Mouse (Mus musculus) heart, embryonic 12.5 days (tissue): ENCODE measurements around the gene Uox. TPM values are rescaled to one million over a fixed set of nuclear protein-coding genes. Genes with fewer than 3 reads are reported as not detected.

Experiments
- ATAC-seq: fragments of 200-750 bp; cut with Nextera tagmentation; 2 replicates; pipeline ENCODE4 v1.8.0; 2017; ENCODE audit warnings: moderate TSS enrichment, moderate library complexity; ENCODE audit not compliant: insufficient number of reproducible peaks, low FRiP score
- H3K27ac ChIP-seq: fragments of 300-500 bp; sonication (generic); 2 replicates; pipeline ENCODE4 v1.5.1; 2016; ENCODE audit warnings: mild to moderate bottlenecking, moderate library complexity; ENCODE audit not compliant: poor library complexity, severe bottlenecking
- H3K27me3 ChIP-seq: fragments of 300-500 bp; sonication (generic); replicated peaks from 2 replicates; pipeline ENCODE4 v1.6.1; 2016; ENCODE audit warnings: mild to moderate bottlenecking, moderate library complexity
- H3K36me3 ChIP-seq: fragments of 300-500 bp; sonication (generic); 2 replicates; pipeline ENCODE4 v1.6.1; 2016; ENCODE audit warnings: mild to moderate bottlenecking, moderate library complexity
- H3K4me1 ChIP-seq: fragments of 300-500 bp; sonication (generic); replicated peaks from 2 replicates; pipeline ENCODE4 v1.6.1; 2016; ENCODE audit warnings: mild to moderate bottlenecking
- H3K4me2 ChIP-seq: fragments of 300-500 bp; sonication (generic); 2 replicates; pipeline ENCODE4 v1.6.1; 2016; ENCODE audit warnings: mild to moderate bottlenecking, moderate library complexity
- H3K4me3 ChIP-seq: fragments of 300-500 bp; sonication (generic); 2 replicates; pipeline ENCODE4 v1.5.1; 2016; ENCODE audit warnings: mild to moderate bottlenecking
- H3K9ac ChIP-seq: fragments of 300-500 bp; sonication (generic); 2 replicates; pipeline ENCODE4 v1.6.1; 2016; ENCODE audit warnings: mild to moderate bottlenecking, moderate library complexity
- H3K9me3 ChIP-seq: fragments of 300-500 bp; sonication (generic); replicated peaks from 2 replicates; pipeline ENCODE4 v1.6.1; 2016; ENCODE audit warnings: mild to moderate bottlenecking, moderate library complexity
- WGBS: fragments of 180-500 bp; shearing (Covaris S2); methylation state at CpG from one replicate; pipeline ENCODE4 v1.1.7; 2016; 5-methylcytosine and 5-hydroxymethylcytosine counted together
- polyA plus RNA-seq: library from polyadenylated mRNA; unstranded; fragments of >200 nt; fragmentation: Nextera tagmentation; extraction: Ambion mirVana; gene quantifications from 2 replicates; pipeline ENCODE4 v1.2.1, GENCODE M21; 2016

The Uox gene
- polyA plus RNA-seq = 0.08 TPM in 1 of 2 replicates, not detected in the other

DNA sequence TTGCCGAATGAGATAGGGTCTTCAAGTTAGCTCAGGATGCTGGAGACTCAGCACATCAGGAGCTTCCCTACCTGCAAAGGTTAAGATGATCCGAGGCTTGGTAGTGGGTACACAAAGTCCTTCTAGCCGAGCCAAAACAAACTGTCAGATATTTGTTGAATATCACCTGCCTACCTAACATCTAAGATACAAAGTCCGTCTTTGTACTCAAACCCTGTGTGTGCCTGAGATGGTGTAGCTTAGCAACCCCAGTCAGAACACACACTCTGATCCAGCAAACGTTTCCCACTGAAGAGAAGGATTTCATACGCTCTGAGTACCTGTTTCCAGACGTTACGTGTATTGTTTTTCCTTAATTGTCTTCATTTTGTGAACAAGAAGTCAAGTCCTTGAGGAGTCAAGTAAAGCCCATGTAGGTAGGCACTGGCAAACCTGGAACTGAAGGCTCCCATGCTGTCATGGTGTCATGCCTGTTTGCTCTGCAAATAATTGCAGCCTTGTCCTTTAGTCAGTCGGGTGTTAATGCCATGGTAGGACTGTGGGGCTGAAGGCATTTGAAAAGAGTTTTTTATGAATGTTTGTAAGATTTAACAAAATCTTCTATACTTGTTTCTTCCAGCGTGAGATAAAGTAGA is at the start of gene Uox:
Uox (plus strand) TSS at position 279 of the 635 bp plus-strand sequence.
- Histone ChIP-seq H3K9ac (no peak within 1 kb of the TSS), H3K36me3 (no peaks in the 10 kb centered on the region), H3K9me3 (no peaks in the 10 kb centered on the region), H3K27ac (no peak within 1 kb of the TSS), H3K4me1 (0 out of 2 replicates have a peak, but pooled peaks cover 5% of the 10 kb centered on the region), H3K4me3 (no peak within 1 kb of the TSS), H3K4me2 (no peak within 1 kb of the TSS), H3K27me3 (no peaks in the 10 kb centered on the region)
- WGBS = 82% methylated on average over 10 of the region's 10 CpGs
- ATAC-seq = no peak

DNA sequence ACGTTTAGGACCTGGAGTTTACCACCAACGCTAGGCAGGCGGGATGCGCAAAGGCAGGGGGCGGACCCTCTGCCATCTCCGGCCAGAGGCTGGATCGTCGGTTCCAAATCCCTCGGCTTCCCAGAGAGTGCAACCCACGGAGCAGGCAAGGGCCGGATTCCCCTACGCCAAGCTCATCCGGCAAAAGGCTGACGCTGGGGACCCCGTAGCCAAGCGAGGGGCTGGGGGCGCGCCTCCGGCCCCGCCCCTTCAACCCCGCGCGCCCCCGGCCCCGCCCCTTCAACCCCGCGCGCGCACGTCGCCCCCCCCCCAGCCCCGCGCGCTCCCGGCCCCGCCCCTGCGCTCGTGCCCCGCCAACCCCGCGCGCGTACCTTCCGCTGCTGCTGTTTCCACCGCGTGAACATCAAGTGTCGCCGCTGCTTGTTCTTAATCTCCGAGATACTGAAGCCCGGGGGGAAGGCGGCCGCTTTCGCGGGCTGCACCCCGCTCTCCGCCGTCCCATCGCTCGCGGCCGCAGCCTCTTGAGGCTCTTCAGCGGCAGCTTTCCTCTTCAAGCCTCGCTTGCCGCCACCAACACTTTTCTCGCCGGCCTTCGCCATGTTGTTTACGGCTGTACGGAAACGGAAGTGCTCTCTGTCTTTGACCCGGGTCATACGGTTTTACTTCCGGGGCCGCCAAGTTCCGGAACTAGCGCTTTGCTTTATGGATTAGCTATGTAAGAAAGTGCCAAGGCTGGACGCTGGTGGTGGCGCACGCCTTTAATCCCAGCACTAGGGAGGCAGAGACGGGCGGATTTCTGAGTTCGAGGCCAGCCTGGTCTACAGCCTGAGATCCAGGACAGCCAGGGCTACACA is 49.2 kb upstream of the Uox start, which contains the start of gene Rpf1:
Rpf1 (minus strand) TSS at position 632 of the 854 bp plus-strand sequence.
- peaks cover 17% of the 10 kb centered on the region for H3K36me3 ChIP-seq
- peak; percentile 96 for ATAC-seq
- under 1% methylated on average over 65 of the region's 82 CpGs for WGBS

DNA sequence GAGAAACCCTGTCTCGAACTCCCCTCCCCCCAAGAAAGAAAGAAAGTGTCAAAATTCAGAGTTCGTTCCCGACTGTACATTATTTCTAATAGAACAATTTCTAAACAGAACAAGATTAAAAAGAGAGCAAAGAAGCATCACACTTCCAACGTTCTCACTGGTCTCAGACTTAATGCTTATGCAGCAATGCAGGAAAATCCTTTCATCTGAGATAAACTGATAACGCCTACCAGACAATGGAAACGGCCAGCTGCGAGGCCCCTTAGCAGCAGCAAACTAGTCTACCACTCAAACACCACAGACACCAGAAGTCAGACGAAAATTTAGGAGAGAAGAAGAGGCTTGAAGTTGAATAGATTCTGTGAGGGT is 48.6 kb upstream of the Uox start:
- H3K27ac ChIP-seq = peak overlapping the region; percentile 98
- H3K9me3 ChIP-seq = no peaks in the 10 kb centered on the region
- peak overlapping the region; percentile 92 for H3K4me3 ChIP-seq
- WGBS = 6% methylated on average over 8 of the region's 8 CpGs
- peak overlapping the region; percentile 81 for H3K4me2 ChIP-seq
- H3K27me3 ChIP-seq = no peaks in the 10 kb centered on the region
- no peaks in the 10 kb centered on the region; the same call in 1 of the 2 replicates for H3K4me1 ChIP-seq
- no peak for ATAC-seq
- H3K36me3 ChIP-seq = peaks cover 17% of the 10 kb centered on the region
- peak overlapping the region; percentile 86 for H3K9ac ChIP-seq

More for the DNA sequence above, 49.2 kb upstream of the Uox start, which contains the start of gene Rpf1:
- Histone ChIP-seq H3K4me3 (peak within 1 kb of the TSS; percentile 92), H3K4me2 (peak within 1 kb of the TSS; percentile 81), H3K27ac (peak within 1 kb of the TSS; percentile 98), H3K9me3 (no peaks in the 10 kb centered on the region), H3K9ac (peak within 1 kb of the TSS; percentile 86), H3K27me3 (no peaks in the 10 kb centered on the region), H3K4me1 (no peaks in the 10 kb centered on the region; the same call in 1 of the 2 replicates)

DNA sequence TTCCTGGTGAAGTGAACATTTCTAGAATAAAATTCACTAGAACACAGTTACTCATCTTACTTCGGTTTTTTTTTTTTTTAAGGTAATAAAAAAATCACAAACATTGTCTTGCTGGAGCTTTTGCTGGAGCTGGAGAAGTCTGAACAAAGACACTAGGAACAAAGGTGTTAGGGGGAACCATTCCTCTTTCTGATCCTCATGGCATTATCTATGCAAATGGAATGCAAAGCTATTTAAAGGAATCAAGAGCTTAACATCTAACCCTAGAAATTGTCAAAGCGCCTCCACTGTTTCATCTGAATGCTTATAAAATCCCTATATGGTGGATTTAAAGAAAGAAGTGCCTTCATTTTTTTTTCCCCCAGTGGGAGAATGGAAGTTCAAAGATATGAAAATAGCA is 41.9 kb upstream of the Uox start:
- H3K9ac ChIP-seq = no peak overlapping the region
- no peak for ATAC-seq
- no peaks in the 10 kb centered on the region for H3K9me3 ChIP-seq
- H3K4me2 ChIP-seq = no peak overlapping the region
- no peak overlapping the region for H3K27ac ChIP-seq
- H3K4me3 ChIP-seq = no peak overlapping the region
- H3K4me1 ChIP-seq = no peaks in the 10 kb centered on the region
- H3K36me3 ChIP-seq = no peaks in the 10 kb centered on the region
- 35% methylated on average over 2 of the region's 2 CpGs for WGBS
- H3K27me3 ChIP-seq = 0 out of 2 replicates have a peak, but pooled peaks cover 4% of the 10 kb centered on the region

DNA sequence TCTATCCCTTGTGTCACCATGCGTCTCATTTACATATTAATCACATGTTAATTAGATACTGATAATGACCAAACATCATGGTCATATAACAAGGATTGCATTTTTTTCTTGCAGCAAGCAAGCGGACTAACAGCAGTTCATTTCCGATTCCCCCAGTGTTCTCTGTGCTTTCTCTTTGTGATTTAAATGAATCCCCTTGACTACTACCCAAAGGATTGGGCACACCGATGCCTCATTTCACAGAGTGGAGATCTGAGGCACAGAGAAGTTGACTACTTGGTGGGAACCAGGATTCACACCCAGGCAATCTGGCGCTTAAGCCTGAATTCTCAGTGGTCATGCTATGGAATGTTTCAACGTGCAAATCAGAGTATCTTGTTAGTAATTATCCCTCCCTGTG is 35.2 kb upstream of the Uox start:
- H3K36me3 ChIP-seq = no peaks in the 10 kb centered on the region
- WGBS = 62% methylated on average over 6 of the region's 6 CpGs

DNA sequence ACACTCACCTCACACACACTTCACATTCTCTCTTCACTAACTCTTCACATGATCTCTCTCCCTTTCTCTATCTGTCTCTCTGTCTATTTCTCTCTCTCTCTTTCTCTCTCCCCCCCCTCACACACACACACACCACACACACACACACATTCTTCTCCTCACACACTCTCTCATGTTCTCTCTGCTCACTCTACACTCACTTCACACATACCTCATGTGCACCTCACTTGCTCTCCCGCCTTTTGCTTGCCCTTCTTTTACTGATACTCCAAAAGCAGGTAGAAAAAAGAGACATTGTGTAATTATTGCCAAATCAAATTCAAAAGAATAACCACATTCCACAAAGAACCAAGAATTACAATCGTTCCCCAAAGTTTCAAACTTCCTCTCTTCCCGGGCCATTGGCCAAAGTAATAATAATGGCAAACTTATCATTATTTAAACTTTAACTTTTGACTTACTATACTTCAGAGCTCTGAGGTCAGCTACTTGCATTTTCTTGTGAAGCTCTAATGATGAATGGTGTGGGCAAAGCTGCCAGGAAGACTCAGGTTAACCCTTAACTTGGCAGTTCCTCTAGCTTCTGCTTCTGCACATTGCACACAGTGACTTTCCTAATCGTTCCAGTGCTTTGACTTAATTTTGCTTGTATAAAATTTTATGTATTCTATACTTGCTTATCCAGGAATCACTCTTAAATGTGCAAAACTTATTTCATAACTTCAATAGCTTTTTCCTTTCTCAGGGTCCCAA is 29.5 kb upstream of the Uox start:
- H3K9me3 ChIP-seq = no peaks in the 10 kb centered on the region
- 71% methylated on average over 4 of the region's 4 CpGs for WGBS
- no peak overlapping the region for H3K27ac ChIP-seq
- H3K4me1 ChIP-seq = no peaks in the 10 kb centered on the region
- no peak overlapping the region for H3K4me2 ChIP-seq
- H3K36me3 ChIP-seq = no peaks in the 10 kb centered on the region
- H3K4me3 ChIP-seq = no peak overlapping the region
- H3K9ac ChIP-seq = no peak overlapping the region
- H3K27me3 ChIP-seq = no peaks in the 10 kb centered on the region
- no peak for ATAC-seq

More for the DNA sequence above, 35.2 kb upstream of the Uox start:
- ATAC-seq = no peak
- H3K4me3 ChIP-seq = no peak overlapping the region
- H3K9ac ChIP-seq = no peak overlapping the region
- no peak overlapping the region for H3K4me2 ChIP-seq
- H3K9me3 ChIP-seq = no peaks in the 10 kb centered on the region
- no peaks in the 10 kb centered on the region for H3K4me1 ChIP-seq
- no peak overlapping the region for H3K27ac ChIP-seq
- H3K27me3 ChIP-seq = no peaks in the 10 kb centered on the region

DNA sequence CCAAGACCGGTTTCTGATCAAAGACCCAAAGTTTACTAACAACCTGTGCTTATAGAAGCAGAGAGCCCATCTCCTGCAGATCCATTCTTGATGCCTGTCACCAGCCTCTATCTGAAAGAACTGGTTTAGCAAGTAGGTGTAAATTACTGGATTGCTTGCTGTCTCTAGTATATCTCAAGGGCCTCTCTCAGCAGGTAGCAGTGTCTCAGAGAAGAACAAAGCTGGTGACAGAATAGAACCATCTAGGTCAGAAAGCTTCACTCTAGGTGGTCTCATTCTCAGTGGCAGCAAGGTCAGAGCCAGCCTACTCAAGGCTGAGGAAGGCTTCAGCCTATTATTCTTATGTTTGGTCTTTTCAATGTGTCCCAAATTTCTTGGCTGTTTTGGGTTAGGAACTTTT is 26.6 kb upstream of the Uox start:
- no peak for ATAC-seq
- H3K9me3 ChIP-seq = no peaks in the 10 kb centered on the region
- no peaks in the 10 kb centered on the region for H3K36me3 ChIP-seq
- 29% methylated on average over 1 of the region's 1 CpGs for WGBS
- H3K27me3 ChIP-seq = no peaks in the 10 kb centered on the region
- H3K9ac ChIP-seq = no peak overlapping the region
- H3K4me1 ChIP-seq = no peaks in the 10 kb centered on the region
- H3K4me3 ChIP-seq = no peak overlapping the region
- H3K4me2 ChIP-seq = no peak overlapping the region
- no peak overlapping the region for H3K27ac ChIP-seq

DNA sequence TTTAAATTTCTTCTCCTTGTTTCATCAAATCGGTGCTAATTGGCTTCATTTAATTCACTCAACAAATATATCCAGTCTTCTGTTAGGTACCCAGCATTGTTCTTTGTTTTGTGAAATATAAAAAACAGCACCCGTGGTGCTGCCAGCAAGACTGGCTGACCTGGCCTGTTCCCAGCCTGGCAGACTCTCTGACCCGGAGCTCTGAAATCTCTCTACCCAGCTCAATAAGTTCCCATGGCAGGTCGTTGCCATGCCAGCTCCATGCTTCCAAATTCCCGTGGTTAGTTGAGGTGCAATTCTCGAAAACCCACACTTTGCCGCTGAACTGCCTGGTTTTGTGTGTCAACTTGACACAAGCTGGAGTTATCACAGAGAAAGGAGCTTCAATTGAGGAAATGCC is 15.4 kb upstream of the Uox start:
- Histone ChIP-seq H3K9me3 (no peaks in the 10 kb centered on the region), H3K4me3 (no peak overlapping the region), H3K4me2 (no peak overlapping the region), H3K4me1 (peaks cover 8% of the 10 kb centered on the region), H3K9ac (no peak overlapping the region), H3K36me3 (no peaks in the 10 kb centered on the region), H3K27ac (no peak overlapping the region), H3K27me3 (no peaks in the 10 kb centered on the region)
- 85% methylated on average over 7 of the region's 7 CpGs for WGBS
- ATAC-seq = no peak

DNA sequence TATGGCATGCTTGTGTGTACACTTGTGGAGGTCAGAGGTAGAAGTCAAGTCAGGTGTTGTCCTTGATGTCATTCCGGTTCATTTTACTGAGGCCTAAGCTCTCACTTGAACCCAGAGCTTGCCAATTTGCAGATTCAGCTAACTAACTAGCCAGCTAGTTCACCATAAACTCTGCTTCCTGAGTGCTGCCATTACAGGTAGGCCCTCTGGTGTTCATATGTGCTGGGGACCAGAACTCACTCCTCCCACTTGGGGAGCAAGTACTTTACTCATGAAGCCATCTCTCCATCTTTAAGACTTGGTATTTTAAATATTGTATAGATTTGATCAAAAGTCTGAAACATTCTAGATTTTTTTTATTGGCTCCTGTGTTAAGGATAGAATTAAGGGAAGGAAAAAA is 13.7 kb upstream of the Uox start:
- H3K9me3 ChIP-seq = no peaks in the 10 kb centered on the region
- H3K4me1 ChIP-seq = peaks cover 8% of the 10 kb centered on the region
- no peak for ATAC-seq
- no peak overlapping the region for H3K9ac ChIP-seq
- H3K36me3 ChIP-seq = no peaks in the 10 kb centered on the region
- H3K4me3 ChIP-seq = no peak overlapping the region
- no peak overlapping the region for H3K27ac ChIP-seq
- no peaks in the 10 kb centered on the region for H3K27me3 ChIP-seq
- 65% methylated on average over 1 of the region's 1 CpGs for WGBS
- no peak overlapping the region for H3K4me2 ChIP-seq

DNA sequence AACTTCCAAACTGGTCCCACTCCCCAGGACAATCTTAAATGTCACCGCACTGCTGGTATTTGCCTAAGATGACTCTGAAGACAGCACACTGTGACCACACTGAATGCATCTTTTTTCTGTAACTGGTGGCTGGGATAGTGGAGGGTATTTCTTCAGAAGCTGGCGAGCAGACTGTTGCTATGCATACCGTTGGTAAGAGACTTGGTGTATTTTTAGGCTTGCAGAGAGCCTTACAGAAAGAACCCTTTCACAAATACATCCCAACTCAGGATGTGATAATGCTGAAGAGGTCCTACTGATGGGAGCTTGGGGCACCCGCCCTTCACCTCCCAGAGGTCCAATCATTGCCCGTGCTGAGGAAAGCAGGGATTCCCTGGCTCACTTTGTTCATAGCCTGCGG is 12.7 kb upstream of the Uox start:
- H3K4me1 ChIP-seq = peaks cover 8% of the 10 kb centered on the region
- ATAC-seq = no peak
- 47% methylated on average over 6 of the region's 6 CpGs for WGBS
- H3K36me3 ChIP-seq = no peaks in the 10 kb centered on the region
- no peak overlapping the region for H3K4me3 ChIP-seq
- no peaks in the 10 kb centered on the region for H3K9me3 ChIP-seq
- no peak overlapping the region for H3K27ac ChIP-seq
- no peak overlapping the region for H3K4me2 ChIP-seq
- H3K9ac ChIP-seq = no peak overlapping the region
- H3K27me3 ChIP-seq = no peaks in the 10 kb centered on the region

DNA sequence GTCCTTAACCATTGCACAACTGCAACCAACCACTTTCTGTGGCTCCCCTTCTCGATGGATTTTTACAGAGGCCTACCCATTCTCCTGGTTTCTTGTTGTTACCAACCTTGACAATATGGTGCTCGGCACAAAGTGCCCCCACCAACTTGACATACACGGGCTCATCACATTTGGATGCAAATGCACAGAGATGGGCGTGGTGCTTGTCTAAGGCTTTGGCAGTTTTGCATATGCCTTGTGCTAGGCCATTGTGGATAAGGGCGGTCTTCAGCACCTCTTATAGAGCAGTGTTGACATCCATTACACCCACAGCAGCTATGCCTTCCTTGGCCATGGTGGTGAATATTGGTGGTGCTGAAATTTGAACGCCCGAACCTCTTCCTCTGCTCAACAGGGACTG is 7.3 kb upstream of the Uox start:
- no peak overlapping the region for H3K27ac ChIP-seq

More for the DNA sequence above, 7.3 kb upstream of the Uox start:
- Histone ChIP-seq H3K4me1 (peaks cover 1% of the 10 kb centered on the region; the same call in 1 of the 2 replicates), H3K4me3 (no peak overlapping the region), H3K36me3 (no peaks in the 10 kb centered on the region), H3K9me3 (no peaks in the 10 kb centered on the region), H3K4me2 (no peak overlapping the region), H3K9ac (no peak overlapping the region), H3K27me3 (no peaks in the 10 kb centered on the region)
- 82% methylated on average over 7 of the region's 7 CpGs for WGBS
- no peak for ATAC-seq
